Mouse (Mus musculus) limb, embryonic 11.5 days (tissue): ENCODE measurements around the gene Celf1. TPM values are rescaled to one million over a fixed set of nuclear protein-coding genes. Genes with fewer than 3 reads are reported as not detected.
"Not testable (repeated sequence)": the region's sequence is repeated elsewhere in the genome, so short reads cannot be mapped to it uniquely, and the experiment has no call there.

Experiments used
- ATAC-seq: fragments of 200-750 bp; cut with Nextera tagmentation; 2 replicates; pipeline ENCODE4 v1.8.0; 2017; ENCODE audit warnings: low read depth; ENCODE audit not compliant: insufficient number of reproducible peaks, low FRiP score, low TSS enrichment
- DNase-seq: peaks from one replicate; pipeline ENCODE4 v3.0.0-alpha.2; 2015; ENCODE audit warnings: low spot score
- H3K27ac ChIP-seq: fragments of 300-500 bp; sonication (generic); replicated peaks from 2 replicates; pipeline ENCODE4 v1.5.1; 2014; ENCODE audit warnings: low read depth, mild to moderate bottlenecking, low read length
- H3K27me3 ChIP-seq: fragments of 300-500 bp; sonication (generic); 2 replicates; pipeline ENCODE4 v1.6.1; 2014; ENCODE audit warnings: mild to moderate bottlenecking, low read length, mixed read lengths; ENCODE audit not compliant: control insufficient read depth, insufficient read depth
- H3K36me3 ChIP-seq: fragments of 300-500 bp; sonication (generic); 2 replicates; pipeline ENCODE4 v1.6.1; 2014; ENCODE audit warnings: mild to moderate bottlenecking, low read length, moderate library complexity, mixed read lengths; ENCODE audit not compliant: control insufficient read depth, insufficient read depth
- H3K4me1 ChIP-seq: fragments of 300-500 bp; sonication (generic); 2 replicates; pipeline ENCODE4 v1.6.1; 2014; ENCODE audit warnings: low read length, mixed read lengths; ENCODE audit not compliant: control insufficient read depth, insufficient read depth
- H3K4me2 ChIP-seq: fragments of 300-500 bp; sonication (generic); 2 replicates; pipeline ENCODE4 v1.6.1; 2014; ENCODE audit warnings: low read depth, mild to moderate bottlenecking, moderate library complexity; ENCODE audit not compliant: severe bottlenecking
- H3K4me3 ChIP-seq: fragments of 300-500 bp; sonication (generic); 2 replicates; pipeline ENCODE4 v1.5.1; 2014; ENCODE audit warnings: low read depth, low read length
- H3K9ac ChIP-seq: fragments of 300-500 bp; sonication (generic); 2 replicates; pipeline ENCODE4 v1.6.1; 2014; ENCODE audit warnings: mild to moderate bottlenecking, low read length
- H3K9me3 ChIP-seq: fragments of 300-500 bp; sonication (generic); 2 replicates; pipeline ENCODE4 v1.6.1; 2016; ENCODE audit warnings: low read length; ENCODE audit not compliant: control insufficient read depth
- WGBS: fragments of 180-500 bp; shearing (Covaris S2); extraction: QIAGEN DNeasy Blood & Tissue Kit; methylation state at CpG from one replicate; pipeline ENCODE4 v1.1.7; 2014; 5-methylcytosine and 5-hydroxymethylcytosine counted together
- polyA plus RNA-seq: library from polyadenylated mRNA; unstranded; fragments of >200 nt; fragmentation: Nextera tagmentation; extraction: Ambion mirVana; gene quantifications from 2 replicates; pipeline ENCODE4 v1.2.1, GENCODE M21; 2014

The Celf1 gene
- polyA plus RNA-seq, 1 experiment from 2014 or later, result 75.2 TPM

DNA sequence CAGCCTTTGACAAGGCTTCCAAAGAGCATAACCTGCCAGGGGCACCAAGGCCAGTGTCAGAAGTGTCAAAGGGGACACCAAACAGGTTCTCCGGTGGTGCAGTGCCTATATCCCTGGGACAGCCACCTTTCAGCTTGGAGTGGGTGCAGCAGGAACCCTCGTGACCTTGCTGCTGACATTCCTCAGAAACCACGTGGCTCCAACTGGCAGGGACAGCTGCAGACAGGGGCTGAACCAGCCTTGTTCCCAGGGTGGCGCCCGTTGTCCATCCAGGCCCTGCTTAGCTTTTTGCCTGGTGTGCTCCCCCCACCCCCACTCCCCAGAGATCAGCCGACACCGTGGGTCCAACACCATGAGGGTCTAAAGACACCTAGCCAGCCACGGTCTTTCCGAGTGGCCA lies 95.2 kb downstream of the Celf1 start, which contains the start of gene Rapsn:
Gene Rapsn (plus strand): TSS at position 236 of the 400 bp plus-strand sequence.
- Histone ChIP-seq H3K9ac (no peak within 1 kb of the TSS), H3K27me3 (no peaks in the 10 kb centered on the region), H3K4me1 (no peaks in the 10 kb centered on the region), H3K4me2 (no peak within 1 kb of the TSS), H3K27ac (no peak within 1 kb of the TSS), H3K9me3 (no peaks in the 10 kb centered on the region), H3K36me3 (no peaks in the 10 kb centered on the region), H3K4me3 (no peak within 1 kb of the TSS)
- ATAC-seq, result no peak
- no peak for DNase-seq
- 66% methylated on average over 9 of the region's 9 CpGs for WGBS

DNA sequence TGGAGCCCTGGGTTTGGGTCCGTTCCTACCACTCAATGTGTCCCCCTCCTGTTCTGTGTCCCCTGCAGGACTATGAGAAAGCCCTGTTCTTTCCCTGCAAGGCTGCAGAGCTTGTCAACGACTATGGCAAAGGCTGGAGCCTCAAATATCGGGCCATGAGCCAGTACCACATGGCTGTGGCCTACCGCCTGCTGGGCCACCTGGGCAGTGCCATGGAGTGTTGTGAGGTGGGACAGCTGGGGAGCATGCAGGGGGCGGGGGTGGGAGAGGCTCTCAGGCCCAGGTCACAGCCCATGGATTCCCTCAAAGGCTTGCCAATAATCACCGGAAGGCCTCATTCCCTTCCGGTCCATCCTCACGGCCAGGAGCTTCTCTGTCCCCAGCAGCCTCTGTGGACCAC lies 101.6 kb downstream of the Celf1 start:
- DNase-seq, result no peak
- Histone ChIP-seq H3K27ac (no peak overlapping the region), H3K9ac (no peak overlapping the region), H3K36me3 (no peaks in the 10 kb centered on the region), H3K4me3 (no peak overlapping the region), H3K9me3 (no peaks in the 10 kb centered on the region), H3K27me3 (no peaks in the 10 kb centered on the region), H3K4me1 (no peaks in the 10 kb centered on the region), H3K4me2 (no peak overlapping the region)
- no peak for ATAC-seq
- 82% methylated on average over 8 of the region's 8 CpGs for WGBS

DNA sequence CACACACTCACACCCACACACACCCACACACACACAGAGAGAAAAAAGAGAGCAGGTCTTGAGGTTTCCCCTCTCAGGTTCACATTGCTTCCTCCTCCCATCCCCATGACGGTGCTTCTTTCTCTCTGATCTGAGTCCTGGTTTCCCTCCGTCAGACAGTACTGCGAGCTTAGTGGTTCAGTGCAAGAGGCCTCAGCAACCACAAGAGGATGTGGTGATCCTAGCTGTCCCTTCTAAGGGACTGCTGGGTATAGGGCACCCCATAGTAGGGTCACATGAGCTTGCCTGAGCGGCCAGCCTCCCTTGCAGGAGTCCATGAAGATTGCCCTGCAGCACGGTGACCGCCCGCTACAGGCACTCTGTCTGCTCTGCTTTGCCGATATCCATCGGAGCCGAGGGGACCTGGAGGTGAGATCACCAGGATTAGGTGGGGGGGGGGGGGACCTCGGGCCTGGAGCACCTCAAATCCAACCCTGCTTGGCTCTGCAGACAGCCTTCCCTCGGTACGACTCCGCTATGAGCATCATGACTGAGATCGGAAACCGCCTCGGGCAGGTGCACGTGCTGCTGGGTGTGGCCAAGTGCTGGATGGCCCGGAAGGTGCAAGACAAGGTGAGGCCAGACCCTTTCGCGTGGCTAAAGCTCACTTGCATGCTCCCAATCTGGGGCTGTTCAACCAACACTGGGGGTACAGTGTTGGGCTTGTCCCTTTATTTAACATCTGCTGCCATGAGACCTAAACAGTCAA lies 102.6 kb downstream of the Celf1 start:
- 75% methylated on average over 21 of the region's 21 CpGs for WGBS
- Histone ChIP-seq H3K4me2 (no peak overlapping the region), H3K4me1 (peaks cover 4% of the 10 kb centered on the region; the same call in 1 of the 2 replicates), H3K27ac (no peak overlapping the region), H3K9ac (no peak overlapping the region), H3K36me3 (no peaks in the 10 kb centered on the region), H3K4me3 (no peak overlapping the region), H3K27me3 (no peaks in the 10 kb centered on the region), H3K9me3 (no peaks in the 10 kb centered on the region)
- DNase-seq (no peak), ATAC-seq (no peak)

DNA sequence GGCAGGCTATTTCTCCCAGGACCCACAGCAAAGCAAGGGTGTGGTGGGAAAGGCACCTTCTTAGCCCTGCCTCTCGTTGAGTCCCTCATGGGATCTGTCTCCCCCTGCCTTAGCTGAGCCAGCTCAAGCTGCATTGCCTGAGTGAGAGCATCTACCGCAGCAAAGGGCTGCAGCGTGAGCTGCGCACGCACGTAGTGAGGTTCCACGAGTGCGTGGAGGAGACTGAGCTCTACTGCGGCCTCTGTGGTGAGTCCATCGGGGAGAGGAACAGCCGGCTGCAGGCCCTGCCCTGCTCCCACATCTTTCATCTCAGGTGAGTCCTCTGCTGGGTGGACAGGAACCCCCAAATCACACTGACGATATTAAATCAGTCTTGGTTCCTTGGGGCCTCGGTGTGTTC lies 104.5 kb downstream of the Celf1 start:
- Histone ChIP-seq H3K9me3 (no peaks in the 10 kb centered on the region), H3K4me1 (peaks cover 4% of the 10 kb centered on the region; the same call in 1 of the 2 replicates), H3K27me3 (no peaks in the 10 kb centered on the region), H3K4me3 (no peak overlapping the region), H3K4me2 (no peak overlapping the region), H3K36me3 (no peaks in the 10 kb centered on the region), H3K9ac (no peak overlapping the region), H3K27ac (no peak overlapping the region)
- no peak for ATAC-seq
- 76% methylated on average over 13 of the region's 13 CpGs for WGBS
- no peak for DNase-seq

DNA sequence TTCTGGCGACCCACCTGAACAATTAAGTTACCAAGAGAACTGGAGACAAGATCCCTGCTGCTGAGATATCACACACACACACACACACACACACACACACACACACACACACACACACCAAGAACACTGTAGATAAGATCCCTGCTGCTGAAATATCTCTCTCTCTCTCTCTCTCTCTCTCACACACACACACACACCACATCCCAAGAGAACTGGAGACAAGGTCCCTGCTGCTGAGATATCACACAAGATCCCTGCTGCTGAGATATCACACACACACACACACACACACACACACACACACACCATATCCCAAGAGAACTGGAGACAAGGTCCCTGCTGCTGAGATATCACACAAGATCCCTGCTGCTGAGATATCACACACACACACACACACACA lies 105.6 kb downstream of the Celf1 start:
- WGBS, result 82% methylated on average over 1 of the region's 1 CpGs
- not testable (repeated sequence) for H3K27me3 ChIP-seq, H3K9ac ChIP-seq, H3K36me3 ChIP-seq, ATAC-seq, H3K4me2 ChIP-seq, H3K27ac ChIP-seq, H3K4me3 ChIP-seq, DNase-seq, H3K4me1 ChIP-seq, H3K9me3 ChIP-seq

DNA sequence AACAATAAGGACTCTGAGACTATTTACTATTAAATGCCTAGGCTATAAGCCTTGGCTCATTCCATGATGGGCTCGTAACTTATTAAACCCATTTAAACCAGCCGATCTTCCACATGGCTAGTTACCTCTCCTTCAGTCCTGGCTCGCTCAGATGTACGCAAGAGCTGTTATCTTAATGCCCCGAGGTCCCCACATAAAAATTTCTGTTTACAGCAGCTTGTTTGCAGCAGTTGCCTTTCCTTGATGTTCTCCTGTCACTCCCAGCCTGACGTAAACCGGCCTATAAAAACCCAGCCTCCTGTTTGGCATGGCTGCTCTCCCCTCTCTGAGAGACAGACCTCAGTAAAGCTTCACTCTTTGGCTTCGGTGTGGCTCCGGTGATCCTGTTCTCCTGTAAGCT lies 107.2 kb downstream of the Celf1 start:
- no peaks in the 10 kb centered on the region for H3K27me3 ChIP-seq
- no peak overlapping the region for H3K27ac ChIP-seq
- H3K4me3 ChIP-seq, result no peak overlapping the region
- no peak overlapping the region for H3K4me2 ChIP-seq
- H3K4me1 ChIP-seq, result peaks cover 4% of the 10 kb centered on the region; the same call in 1 of the 2 replicates
- DNase-seq (no peak), ATAC-seq (no peak; the same call in 1 of the 2 replicates)
- H3K36me3 ChIP-seq, result peaks cover 3% of the 10 kb centered on the region; the same call in 1 of the 2 replicates
- 46% methylated on average over 9 of the region's 9 CpGs for WGBS
- no peak overlapping the region for H3K9ac ChIP-seq
- H3K9me3 ChIP-seq, result no peaks in the 10 kb centered on the region

DNA sequence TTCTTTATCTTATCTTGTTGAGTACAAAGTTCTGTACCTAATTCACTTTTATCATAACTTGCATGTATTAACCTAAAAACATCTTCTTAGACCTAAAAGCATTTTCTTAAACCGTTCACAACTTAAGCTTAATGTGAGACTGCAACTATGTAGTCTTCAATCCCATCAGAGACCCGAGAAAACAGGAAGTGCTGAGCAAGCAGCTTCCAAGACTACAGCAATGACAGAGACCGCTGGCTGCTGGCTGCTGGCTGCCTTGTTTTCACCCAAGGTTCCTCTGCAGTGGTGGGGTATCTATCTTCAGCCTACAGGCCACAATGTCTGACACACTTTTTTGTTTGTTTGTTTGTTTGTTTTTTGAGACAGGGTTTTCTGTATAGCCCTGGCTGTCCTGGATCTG lies 111.7 kb downstream of the Celf1 start:
- Histone ChIP-seq H3K27me3 (no peaks in the 10 kb centered on the region), H3K4me1 (peaks cover 9% of the 10 kb centered on the region), H3K9me3 (no peaks in the 10 kb centered on the region), H3K36me3 (peaks cover 17% of the 10 kb centered on the region), H3K9ac (no peak overlapping the region), H3K27ac (no peak overlapping the region), H3K4me3 (no peak overlapping the region), H3K4me2 (no peak overlapping the region)
- WGBS, result 81% methylated on average over 3 of the region's 3 CpGs
- no peak for DNase-seq
- no peak for ATAC-seq

DNA sequence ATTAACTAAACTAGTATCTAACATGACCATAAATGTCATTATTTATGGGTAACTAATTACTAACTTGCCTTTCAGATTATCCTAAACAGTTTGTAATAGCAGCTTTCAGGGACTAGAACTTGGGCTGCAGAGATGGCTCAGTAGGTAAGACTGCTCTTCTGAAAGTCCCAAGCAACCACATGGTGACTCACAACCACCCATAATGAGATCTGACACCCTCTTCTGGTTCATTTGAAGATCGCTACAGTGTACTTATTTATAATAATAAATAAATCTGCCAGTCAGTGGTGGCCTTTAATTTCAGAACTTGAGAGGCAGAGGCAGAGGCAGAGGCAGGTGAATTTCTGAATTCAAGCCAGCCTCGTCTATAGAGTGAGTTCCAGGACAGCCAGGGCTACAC lies 112.6 kb downstream of the Celf1 start:
- Histone ChIP-seq H3K9me3 (no peaks in the 10 kb centered on the region), H3K4me1 (peaks cover 6% of the 10 kb centered on the region), H3K36me3 (peaks cover 22% of the 10 kb centered on the region), H3K4me2 (no peak overlapping the region), H3K27ac (no peak overlapping the region), H3K27me3 (no peaks in the 10 kb centered on the region), H3K4me3 (no peak overlapping the region), H3K9ac (no peak overlapping the region)
- DNase-seq (no peak), ATAC-seq (no peak)
- WGBS, result 72% methylated on average over 2 of the region's 2 CpGs
